Mouse (Mus musculus) stomach, postnatal 0 days (tissue): ENCODE results near the gene Fam76a. TPM values are rescaled to one million over a fixed set of nuclear protein-coding genes. Genes with fewer than 3 reads are reported as not detected.

Source experiments
- ATAC-seq: fragments of 200-750 bp; cut with Nextera tagmentation; 2 replicates; pipeline ENCODE4 v1.8.0; 2017; ENCODE audit not compliant: low FRiP score, low TSS enrichment
- DNase-seq: peaks from one replicate; pipeline ENCODE4 v3.0.0-alpha.2; 2016; ENCODE audit warnings: low spot score
- H3K27ac ChIP-seq: fragments of 300-500 bp; sonication (generic); replicated peaks from 2 replicates; pipeline ENCODE4 v1.5.1; 2014; ENCODE audit warnings: mild to moderate bottlenecking, control low read depth
- H3K27me3 ChIP-seq: fragments of 300-500 bp; sonication (generic); 2 replicates; pipeline ENCODE4 v1.6.1; 2014; ENCODE audit warnings: low read length; ENCODE audit not compliant: control insufficient read depth, insufficient read depth
- H3K36me3 ChIP-seq: fragments of 300-500 bp; sonication (generic); 2 replicates; pipeline ENCODE4 v1.6.1; 2014; ENCODE audit warnings: low read length, mixed read lengths; ENCODE audit not compliant: control insufficient read depth, insufficient read depth
- H3K4me1 ChIP-seq: fragments of 300-500 bp; sonication (generic); replicated peaks from 2 replicates; pipeline ENCODE4 v1.6.1; 2014; ENCODE audit warnings: antibody characterized with exemption; ENCODE audit not compliant: control insufficient read depth, insufficient read depth
- H3K4me2 ChIP-seq: fragments of 300-500 bp; sonication (generic); replicated peaks from 2 replicates; pipeline ENCODE4 v1.6.1; 2014; ENCODE audit warnings: low read depth, mild to moderate bottlenecking, control low read depth, moderate library complexity
- H3K4me3 ChIP-seq: fragments of 300-500 bp; sonication (generic); 2 replicates; pipeline ENCODE4 v1.5.1; 2014; ENCODE audit warnings: low read depth, low read length, control low read depth
- H3K9ac ChIP-seq: fragments of 300-500 bp; sonication (generic); 2 replicates; pipeline ENCODE4 v1.6.1; 2014; ENCODE audit warnings: mild to moderate bottlenecking, low read length, control low read depth, mixed read lengths
- H3K9me3 ChIP-seq: fragments of 300-500 bp; sonication (generic); 2 replicates; pipeline ENCODE4 v1.6.1; 2016; ENCODE audit warnings: low read length; ENCODE audit not compliant: control insufficient read depth
- CTCF ChIP-seq: IDR thresholded peaks from 2 replicates; pipeline ENCODE4 v1.5.1; 2016; ENCODE audit warnings: antibody characterized with exemption, low read depth, mild to moderate bottlenecking, moderate library complexity
- EP300 ChIP-seq: optimal IDR thresholded peaks from 2 replicates; pipeline ENCODE3; 2016; ENCODE audit warnings: antibody characterized with exemption
- WGBS: fragments of 180-500 bp; shearing (Covaris S2); extraction: QIAGEN DNeasy Blood & Tissue Kit; methylation state at CpG from one replicate; pipeline ENCODE4 v1.1.7; 2014; 5-methylcytosine and 5-hydroxymethylcytosine counted together
- polyA plus RNA-seq: library from polyadenylated mRNA; unstranded; fragments of >200 nt; fragmentation: Nextera tagmentation; extraction: Ambion mirVana; gene quantifications from 2 replicates; pipeline ENCODE4 v1.2.1, GENCODE M21; 2015

Fam76a gene
- polyA plus RNA-seq, 1 experiment from 2014 or later = 34.3 TPM

GRCm38 (mm10) chr4:132912156-132912555 is 10.2 kb downstream of the Fam76a start:
- H3K36me3 ChIP-seq = peaks cover 36% of the 10 kb centered on the region
- no peaks in the 10 kb centered on the region for H3K9me3 ChIP-seq
- H3K27ac ChIP-seq = no peak overlapping the region
- no peak for ATAC-seq
- H3K4me1 ChIP-seq = no peaks in the 10 kb centered on the region
- H3K4me3 ChIP-seq = no peak overlapping the region
- H3K9ac ChIP-seq = no peak overlapping the region
- no peak overlapping the region for H3K4me2 ChIP-seq
- TF ChIP-seq CTCF (no peak), EP300 (no peak)
- no peaks in the 10 kb centered on the region for H3K27me3 ChIP-seq
- no peak for DNase-seq
- WGBS = 88% methylated on average over 6 of the region's 6 CpGs

GRCm38 (mm10) chr4:132905843-132906360 is 16.5 kb downstream of the Fam76a start:
- Histone ChIP-seq H3K36me3 (peaks cover 32% of the 10 kb centered on the region), H3K27me3 (no peaks in the 10 kb centered on the region), H3K9me3 (no peaks in the 10 kb centered on the region), H3K27ac (no peak overlapping the region), H3K4me3 (no peak overlapping the region), H3K9ac (no peak overlapping the region), H3K4me1 (no peaks in the 10 kb centered on the region), H3K4me2 (no peak overlapping the region)
- TF ChIP-seq CTCF (no peak), EP300 (no peak)
- ATAC-seq = no peak
- 82% methylated on average over 5 of the region's 5 CpGs for WGBS
- no peak for DNase-seq

- H3K4me1 ChIP-seq = no peaks in the 10 kb centered on the region
- H3K9ac ChIP-seq = no peak overlapping the region
- no peak overlapping the region for H3K4me2 ChIP-seq
- no peak for DNase-seq
- peak overlapping the region; percentile 40 for H3K27ac ChIP-seq
- no peaks in the 10 kb centered on the region for H3K9me3 ChIP-seq
- ATAC-seq = no peak
- H3K27me3 ChIP-seq = no peaks in the 10 kb centered on the region
- no peak for TF ChIP-seq EP300
- TF ChIP-seq CTCF = no peak
- WGBS = 57% methylated on average over 9 of the region's 9 CpGs
- no peak overlapping the region for H3K4me3 ChIP-seq
- H3K36me3 ChIP-seq = peaks cover 32% of the 10 kb centered on the region
These were observed 17.5 kb downstream of the Fam76a start for GRCm38 (mm10) chr4:132904765-132905309.

- ATAC-seq (no peak), DNase-seq (no peak)
- no peaks in the 10 kb centered on the region for H3K27me3 ChIP-seq
- WGBS = 80% methylated on average over 2 of the region's 2 CpGs
- no peak overlapping the region; the same call in 1 of the 2 replicates for H3K27ac ChIP-seq
- no peaks in the 10 kb centered on the region for H3K9me3 ChIP-seq
- no peak overlapping the region for H3K9ac ChIP-seq
- TF ChIP-seq EP300 = no peak
- no peak for TF ChIP-seq CTCF
- H3K4me2 ChIP-seq = no peak overlapping the region
- peaks cover 24% of the 10 kb centered on the region for H3K36me3 ChIP-seq
- H3K4me1 ChIP-seq = no peaks in the 10 kb centered on the region
- H3K4me3 ChIP-seq = no peak overlapping the region
These were observed 18.3 kb downstream of the Fam76a start for GRCm38 (mm10) chr4:132904071-132904470.

GRCm38 (mm10) chr4:132898197-132898596 is 24.2 kb downstream of the Fam76a start:
- ATAC-seq = no peak
- TF ChIP-seq CTCF = no peak
- no peak for TF ChIP-seq EP300

GRCm38 (mm10) chr4:132894402-132894801 is 28.0 kb downstream of the Fam76a start:
- TF ChIP-seq EP300 (no peak), CTCF (no peak)
- no peaks in the 10 kb centered on the region for H3K27me3 ChIP-seq
- DNase-seq (no peak), ATAC-seq (no peak)
- no peaks in the 10 kb centered on the region for H3K9me3 ChIP-seq
- no peak overlapping the region for H3K4me2 ChIP-seq
- 10% methylated on average over 7 of the region's 7 CpGs for WGBS
- H3K27ac ChIP-seq = no peak overlapping the region
- no peaks in the 10 kb centered on the region for H3K4me1 ChIP-seq
- H3K4me3 ChIP-seq = no peak overlapping the region
- no peak overlapping the region for H3K9ac ChIP-seq
- H3K36me3 ChIP-seq = no peaks in the 10 kb centered on the region

More at GRCm38 (mm10) chr4:132898197-132898596, 24.2 kb downstream of the Fam76a start:
- H3K4me2 ChIP-seq = no peak overlapping the region
- no peak overlapping the region for H3K4me3 ChIP-seq
- WGBS = 83% methylated on average over 9 of the region's 9 CpGs
- H3K4me1 ChIP-seq = no peaks in the 10 kb centered on the region
- H3K27ac ChIP-seq = no peak overlapping the region
- no peaks in the 10 kb centered on the region for H3K9me3 ChIP-seq
- H3K36me3 ChIP-seq = peaks cover 13% of the 10 kb centered on the region; the same call in 1 of the 2 replicates
- no peak for DNase-seq
- no peak overlapping the region for H3K9ac ChIP-seq
- no peaks in the 10 kb centered on the region for H3K27me3 ChIP-seq
